Mouse (Mus musculus) mouse embryonic stem cell (cell line): ENCODE data around the gene Atcay.
"Not testable (repeated sequence)": the region's sequence is repeated elsewhere in the genome, so short reads cannot be mapped to it uniquely, and the experiment has no call there.

Experiments
- in situ Hi-C, 2 experiments: fragments of 300-500 bp; cut with MboI; formaldehyde crosslinking; loops; 1 replicate in 1 of 2; 3 replicates in 1 of 2; pipeline ENCODE4 v1.14.3; 2019 to 2020; ENCODE audit warnings: low sequenced_read_pairs in 2 of 2, low pct_unique_long_range_greater_than_20kb in 1 of 2, mixed read lengths in 1 of 2; ENCODE audit not compliant: unreplicated experiment in 1 of 2

The Atcay gene

DNA sequence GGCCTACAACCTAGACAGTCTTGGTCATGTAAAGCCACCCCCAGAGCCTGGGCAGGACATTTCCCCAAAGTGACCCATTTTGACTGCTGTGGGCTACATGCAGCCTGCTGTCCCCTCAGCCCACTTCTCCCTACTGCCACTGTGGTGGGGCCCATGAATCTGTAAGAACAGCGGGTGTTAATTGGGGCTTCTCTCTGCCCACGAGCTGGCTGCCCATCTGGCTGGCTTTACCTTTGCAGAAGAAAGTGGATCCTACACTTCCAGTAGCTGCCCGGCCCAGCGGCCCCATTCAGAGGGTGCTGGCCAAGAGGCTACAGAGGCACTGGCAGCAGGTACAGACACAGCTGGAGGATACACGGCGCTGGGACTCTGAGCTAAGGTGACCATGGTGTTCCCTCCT lies 14.5 kb upstream of the Atcay start:
- in situ Hi-C loops, result no loop called here

DNA sequence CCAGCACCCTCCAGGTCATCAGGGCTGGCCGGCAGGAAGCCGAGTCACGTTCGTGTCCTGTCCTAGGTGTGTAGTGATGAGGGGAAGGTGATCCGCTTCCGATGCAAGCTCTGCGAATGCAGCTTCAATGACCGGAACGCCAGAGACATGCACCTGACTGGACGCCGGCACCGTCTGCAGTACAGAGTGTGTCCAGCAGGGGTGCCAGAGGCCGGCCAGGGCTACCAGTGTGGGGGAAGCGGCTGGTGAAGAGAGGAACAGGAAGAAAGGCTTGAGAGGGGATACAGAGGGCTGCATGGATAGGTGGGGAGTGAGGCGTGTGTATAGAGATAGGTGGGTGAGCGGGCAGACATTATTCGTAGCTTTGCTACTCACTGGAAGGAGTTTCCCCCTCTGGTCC lies 14.0 kb upstream of the Atcay start:
- in situ Hi-C loops, result no loop called here

DNA sequence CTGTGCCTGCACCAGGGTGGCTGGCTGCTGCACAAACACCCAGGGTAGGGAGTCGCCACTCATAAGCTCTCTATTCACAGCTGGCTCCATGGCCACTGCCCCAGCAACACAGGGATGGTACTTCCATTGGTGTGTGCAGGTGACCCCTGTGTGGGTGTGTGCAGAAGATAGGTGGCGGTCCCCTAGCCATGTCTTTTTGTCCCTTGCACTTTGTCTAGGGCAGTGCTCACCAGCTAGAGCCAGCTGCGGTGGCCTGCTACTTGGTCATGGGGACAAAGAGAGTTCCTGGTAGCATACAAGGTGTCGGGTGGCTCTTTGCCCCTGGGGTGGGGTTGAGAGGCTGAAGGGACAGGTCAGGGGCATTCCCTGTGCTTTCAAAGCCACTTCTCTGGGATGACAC lies 13.5 kb upstream of the Atcay start:
- in situ Hi-C loops, result no loop called here

DNA sequence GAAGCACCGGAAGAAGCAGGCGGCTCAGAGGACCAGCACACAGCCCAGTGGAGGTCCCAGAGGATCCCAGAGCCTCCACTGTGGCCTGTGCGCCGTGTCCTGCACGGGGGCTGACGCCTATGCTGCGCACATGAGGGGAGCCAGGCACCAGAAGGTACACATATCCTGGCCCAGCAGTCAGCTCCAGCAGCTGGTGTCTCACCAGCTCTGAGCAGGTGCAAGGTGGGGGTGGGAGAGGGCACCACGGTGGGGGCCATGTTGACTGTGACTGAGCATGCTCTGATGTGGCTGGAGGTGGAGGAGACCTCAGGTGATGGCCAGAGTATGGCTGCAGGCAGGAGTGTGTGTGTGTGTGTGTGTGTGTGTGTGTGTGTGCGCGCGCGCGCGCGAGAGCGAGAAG lies 11.4 kb upstream of the Atcay start:
- in situ Hi-C loops, result no loop called here

DNA sequence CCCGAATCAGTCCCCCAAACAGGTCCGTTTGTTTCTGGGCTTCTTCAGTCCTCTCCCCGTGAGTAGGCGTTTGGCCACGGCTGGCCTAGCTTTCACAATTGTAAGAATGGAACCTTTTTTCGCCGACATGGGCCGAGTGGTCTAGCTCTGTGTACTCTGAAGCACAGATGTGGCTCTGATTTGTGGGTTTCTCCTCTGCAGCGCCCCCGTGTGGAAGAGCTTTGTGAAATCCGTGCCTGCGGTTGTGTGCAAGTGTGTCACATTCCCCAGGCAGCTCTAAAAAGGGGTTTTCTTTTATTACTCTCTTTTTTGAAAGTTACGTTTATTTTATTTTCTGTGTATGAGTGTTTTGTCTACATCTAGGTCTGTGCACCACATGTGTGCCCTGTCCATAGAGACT lies 10.2 kb upstream of the Atcay start:
- in situ Hi-C loops, result no loop called here

DNA sequence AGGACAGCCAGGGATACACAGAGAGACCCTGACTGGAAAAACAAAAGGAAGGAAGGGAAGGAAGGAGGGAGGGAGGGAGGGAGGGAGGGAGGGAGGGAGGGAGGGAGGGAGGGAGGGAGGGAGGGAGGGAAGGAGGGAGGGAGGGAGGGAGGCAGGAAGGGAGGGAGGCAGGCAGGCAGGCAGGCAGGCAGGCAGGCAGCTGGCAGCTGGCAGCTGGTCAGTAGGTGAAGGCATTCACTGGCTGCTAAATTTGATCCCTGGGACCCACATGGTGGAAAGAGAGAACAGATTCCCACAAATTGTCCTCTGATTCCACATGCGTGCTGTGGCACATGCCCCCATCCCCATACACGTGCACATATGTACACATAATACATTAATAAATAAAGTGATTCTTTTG lies 8.0 kb upstream of the Atcay start:
- in situ Hi-C loops, result no loop called here

DNA sequence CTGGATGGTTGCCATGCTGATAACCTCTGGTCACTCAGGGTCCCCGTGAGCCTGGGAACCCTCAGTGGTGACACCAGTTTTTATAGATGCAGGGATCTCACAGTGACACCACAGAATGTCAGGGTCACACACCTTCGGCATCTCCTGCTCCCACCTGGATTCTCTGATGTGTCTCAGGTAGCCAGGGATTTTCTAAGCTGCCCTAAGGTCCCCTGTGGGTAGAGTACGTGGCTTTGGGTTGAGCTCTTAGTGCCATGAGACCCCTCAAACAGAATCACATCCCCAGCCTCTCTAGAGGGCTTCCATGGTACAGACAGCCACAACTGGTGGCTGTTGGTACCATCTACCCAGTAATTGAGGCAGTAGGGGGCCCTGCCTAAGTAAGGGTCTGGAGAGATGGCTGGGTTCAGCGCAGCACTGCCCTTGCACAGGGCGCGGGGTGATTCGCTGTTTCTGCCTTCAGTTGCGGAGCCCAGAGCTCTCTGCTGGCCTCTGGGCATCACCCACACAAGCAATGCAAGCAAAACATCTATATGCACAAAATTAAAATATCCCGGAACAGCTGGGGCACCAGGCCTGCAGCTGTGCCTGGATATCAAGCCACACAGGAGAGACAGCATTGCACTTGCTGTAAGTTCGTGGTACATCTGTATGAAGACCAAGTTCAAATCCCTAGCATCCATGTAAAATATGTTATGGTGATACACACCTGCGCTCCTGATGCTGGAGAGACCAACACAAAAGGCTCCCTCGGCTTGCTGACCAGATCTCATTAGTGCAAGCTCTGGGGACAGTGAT lies 6.0 kb upstream of the Atcay start:
- in situ Hi-C loops, result no loop called here

DNA sequence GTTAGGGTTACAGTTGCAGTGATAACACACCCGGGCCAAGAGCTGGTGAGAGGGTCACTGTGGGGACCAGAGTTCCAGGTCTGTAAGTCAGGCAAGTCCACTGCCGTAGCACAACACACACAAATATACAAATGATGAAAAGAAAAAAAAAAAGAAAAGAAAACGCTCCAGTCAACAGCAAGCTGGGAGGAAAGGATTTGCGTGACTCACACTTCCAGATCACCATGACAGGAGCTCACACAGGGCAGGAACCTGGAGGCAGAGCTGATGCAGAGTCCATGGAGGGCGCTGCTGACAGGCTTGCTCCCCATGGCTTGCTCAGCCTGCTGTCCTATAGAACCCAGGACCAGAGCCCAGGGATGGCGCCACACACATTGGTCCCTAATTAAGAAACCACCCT lies 3.6 kb upstream of the Atcay start:
- in situ Hi-C loops, result no loop called here

DNA sequence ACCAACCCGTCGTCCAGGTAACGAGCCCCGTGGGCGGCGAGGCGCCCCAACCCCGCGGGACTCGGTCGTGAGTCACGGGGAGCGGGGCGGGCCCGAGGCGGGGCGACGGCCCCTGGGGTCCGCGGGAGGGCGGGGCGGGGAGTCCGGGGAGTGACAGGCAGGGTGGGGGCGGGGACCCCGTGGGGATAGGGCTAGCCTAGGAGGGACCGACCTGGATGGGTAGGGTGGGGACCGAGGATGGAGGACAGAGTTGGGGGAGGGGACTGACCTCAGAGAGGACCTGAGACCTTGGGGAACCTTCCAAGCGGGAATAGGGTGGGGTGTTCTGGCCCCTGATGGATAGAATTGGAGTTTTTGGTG lies 2.6 kb upstream of the Atcay start:
- in situ Hi-C loops, result no loop called here

DNA sequence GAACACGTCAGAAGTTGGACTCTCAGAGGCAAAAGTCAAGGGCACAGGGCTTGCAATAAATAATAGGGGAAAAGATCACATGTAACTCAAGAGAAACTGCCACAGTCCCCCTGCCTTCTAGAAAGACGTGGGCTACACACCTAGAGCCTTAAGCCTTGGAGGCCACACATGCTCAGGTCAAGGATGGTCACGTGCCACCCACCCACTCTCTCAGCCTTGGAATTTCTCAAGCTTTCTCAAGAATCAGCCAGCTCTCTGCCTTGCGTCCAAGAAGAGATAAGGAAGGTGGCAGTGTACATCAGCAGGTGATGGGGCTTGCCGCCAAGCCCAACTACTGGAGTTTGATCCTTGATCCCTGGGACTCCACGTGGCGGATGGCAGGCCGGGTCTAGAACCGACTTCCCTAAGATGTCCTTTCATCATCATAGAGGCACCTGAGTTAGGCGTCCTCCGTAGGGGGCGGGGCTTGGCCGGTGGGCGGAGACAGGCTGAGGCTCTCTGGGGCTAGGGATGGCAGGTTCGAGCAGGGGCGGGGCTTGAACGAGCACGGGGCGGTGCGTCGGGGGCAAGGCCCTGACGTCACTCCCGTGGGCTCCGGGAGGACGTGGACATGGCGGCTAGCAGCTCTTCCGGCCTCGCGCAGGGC lies 2.1 kb upstream of the Atcay start, which contains the start of gene Zfr2:
Zfr2 (plus strand) TSS at position 576 of the 646 bp plus-strand sequence.
- in situ Hi-C loops, result no loop called here

DNA sequence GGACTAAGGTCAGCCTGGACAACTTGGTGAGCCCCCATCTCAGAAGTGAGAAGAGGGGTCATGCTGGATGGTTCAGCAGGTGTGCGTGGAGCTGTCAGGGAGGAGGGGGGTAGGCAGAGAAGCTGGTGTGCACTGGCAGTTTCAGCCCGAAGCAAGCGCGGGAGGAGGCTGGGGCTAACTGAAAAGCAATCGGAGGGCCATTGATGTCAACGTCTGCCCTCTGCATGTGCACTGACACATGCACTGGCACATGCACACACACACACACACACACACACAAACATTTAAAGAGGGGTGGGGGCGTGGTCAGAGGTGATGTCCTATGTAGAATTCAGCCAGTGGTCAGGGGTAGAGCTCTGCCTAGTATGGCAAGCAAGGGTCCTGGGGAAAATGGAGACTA lies 803 bp upstream of the Atcay start:
- in situ Hi-C loops, result no loop called here

DNA sequence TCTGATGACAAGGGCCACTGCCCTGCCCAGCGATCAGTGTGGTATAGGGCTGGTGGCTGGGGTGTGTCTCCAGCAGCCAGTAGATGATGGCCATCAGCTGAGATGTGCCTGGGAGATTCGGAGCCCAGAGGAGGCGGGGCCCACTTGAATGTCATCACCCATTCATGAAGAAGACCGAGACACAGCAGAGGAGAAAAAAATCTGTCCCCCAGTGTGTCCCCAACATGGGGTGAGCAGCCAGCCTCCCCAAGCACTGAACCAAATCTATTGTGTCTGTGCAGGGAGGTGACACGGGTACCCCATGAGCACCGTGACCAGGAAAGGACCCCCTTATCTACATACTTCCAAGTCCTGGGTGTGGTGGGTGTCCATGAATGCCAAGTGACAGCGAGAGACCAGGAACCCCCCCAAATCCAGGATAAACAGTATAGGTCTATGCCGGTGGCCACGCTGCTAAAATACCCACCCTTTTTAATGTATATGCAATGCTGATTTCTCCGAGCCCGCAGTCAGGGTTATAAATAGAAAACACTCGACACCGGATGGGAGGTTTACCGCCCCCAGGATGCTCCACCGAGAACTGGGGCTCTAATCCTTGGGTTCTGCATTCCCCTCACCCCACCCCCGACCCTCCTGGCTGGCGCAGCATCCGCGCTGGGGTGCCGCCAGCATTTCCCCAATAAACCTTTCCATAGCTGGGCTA lies 747 bp downstream of the Atcay start:
- in situ Hi-C loops, result no loop called here

DNA sequence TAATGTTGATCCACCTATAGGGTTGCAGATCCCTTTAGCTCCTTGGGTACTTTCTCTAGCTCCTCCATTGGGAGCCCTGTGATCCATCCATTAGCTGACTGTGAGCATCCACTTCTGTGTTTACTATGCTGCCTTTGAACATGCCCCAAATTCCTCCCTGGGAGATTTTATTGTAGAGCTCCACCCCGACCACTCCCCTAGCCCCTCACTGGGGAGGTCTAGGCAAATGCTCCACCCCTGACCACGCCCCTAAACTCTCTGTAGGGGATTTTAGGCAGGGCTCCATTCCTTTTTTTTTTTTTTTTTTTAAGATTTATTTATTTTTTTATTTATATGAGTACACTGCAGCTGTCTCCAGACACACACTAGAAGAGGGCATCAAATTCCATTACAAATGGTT lies 6.9 kb downstream of the Atcay start:
- in situ Hi-C loops, result not testable (repeated sequence)

DNA sequence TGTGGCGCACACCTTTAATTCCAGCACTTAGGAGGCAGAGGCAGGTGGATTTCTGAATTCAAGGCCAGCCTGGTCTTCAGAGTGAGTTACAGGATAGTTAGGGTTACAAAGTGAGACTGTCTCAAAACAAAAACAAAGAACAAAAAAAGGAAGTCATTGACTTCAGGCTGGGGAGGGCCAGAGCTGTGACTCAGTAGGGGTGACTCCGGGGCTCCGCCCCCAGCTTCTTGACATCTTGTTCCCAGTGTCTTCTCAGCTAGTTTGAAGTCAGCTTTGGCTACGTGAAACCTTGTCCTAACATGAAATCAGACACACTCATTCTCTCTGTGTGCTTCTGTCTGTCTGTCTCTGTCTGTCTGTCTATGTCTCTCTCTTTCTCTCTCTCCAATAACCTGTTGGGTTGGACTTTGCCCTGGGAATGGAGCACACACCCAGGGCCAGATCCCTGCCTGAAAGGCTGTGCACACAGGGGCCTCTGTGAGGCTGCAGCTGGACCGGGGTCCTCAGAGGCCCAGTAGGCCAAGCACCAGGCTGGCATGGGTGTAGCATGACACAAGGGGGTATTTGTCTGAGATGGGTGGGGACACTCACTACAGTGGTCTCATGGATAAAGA lies 9.1 kb downstream of the Atcay start:
- in situ Hi-C loops, result no loop called here

DNA sequence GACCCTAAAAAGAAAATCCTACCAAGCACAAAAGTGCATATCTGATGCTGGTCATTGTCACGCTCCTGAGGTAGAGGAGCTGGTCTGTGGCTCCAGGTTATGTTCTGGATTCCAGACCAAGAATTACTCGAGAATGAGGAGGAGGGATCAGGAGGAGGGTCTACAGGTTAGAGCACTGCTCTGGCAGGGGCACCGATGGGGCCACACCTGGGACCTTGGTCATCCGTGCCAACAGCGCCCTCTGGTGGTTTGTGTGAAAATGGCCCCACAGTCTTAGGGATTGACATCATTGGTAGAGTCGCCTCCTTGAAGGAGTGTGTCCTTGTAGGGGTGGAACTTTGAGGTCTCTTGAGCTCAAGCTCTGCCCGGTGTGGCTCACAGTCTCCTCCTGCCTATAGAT lies 12.7 kb downstream of the Atcay start:
- in situ Hi-C loops, result no loop called here

DNA sequence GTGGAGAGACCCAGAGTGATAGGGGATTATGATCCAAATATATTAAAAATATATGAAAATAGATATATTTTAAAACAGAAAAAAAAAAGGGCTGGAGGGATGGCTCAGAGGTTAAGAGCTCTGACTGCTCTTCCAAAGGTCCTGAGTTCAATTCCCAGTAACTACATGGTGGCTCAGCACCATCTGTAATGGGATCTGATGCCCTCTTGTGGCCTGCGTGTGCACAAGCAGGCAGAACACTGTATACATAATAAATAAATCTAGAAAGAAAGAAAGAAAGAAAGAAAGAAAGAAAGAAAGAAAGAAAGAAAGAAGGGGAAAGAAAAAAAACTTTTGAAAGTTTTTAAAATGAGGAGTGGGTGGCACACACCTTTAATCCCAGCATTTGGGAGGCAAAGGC lies 13.4 kb downstream of the Atcay start:
- in situ Hi-C loops, result not testable (repeated sequence)

DNA sequence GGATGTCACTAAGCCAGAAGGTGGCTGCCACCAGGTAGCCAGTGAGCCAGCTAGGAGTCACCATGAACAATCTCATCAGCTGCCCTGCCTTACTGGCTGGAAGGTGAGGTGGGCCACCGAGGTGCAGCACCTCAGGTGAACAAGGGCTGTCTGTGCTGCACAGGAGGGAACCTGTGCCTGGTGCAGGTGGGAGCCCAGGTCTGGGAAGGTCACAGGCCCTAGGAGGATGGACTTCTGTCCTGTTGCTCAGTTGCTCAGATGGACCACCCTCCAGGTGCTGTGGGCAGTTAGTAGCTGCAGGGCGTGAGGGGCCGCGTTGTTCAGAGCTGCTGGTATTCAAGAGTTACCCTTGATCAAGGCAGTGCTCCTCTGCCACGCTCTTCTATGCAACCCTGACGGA lies 13.8 kb downstream of the Atcay start:
- in situ Hi-C loops, result no loop called here

DNA sequence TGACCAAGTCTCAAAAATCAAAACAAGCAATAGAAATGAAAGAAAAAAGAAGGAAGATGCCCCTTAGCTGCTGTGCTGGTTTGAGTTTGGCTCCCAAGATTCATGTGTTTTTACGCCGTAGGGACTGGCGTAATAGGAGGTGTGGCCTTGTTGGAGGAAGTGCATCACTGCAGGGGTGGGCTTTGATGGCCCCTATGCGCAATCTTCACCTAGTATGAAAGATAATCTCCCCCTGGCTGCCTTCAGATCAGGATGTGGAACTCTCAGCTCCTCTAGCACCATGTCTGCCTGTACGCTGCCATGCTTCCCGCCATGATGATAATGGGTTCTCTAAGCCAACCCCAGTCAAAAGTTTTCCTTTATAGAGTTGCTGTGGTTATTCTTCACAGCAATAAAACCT lies 14.4 kb downstream of the Atcay start:
- in situ Hi-C loops, result no loop called here

DNA sequence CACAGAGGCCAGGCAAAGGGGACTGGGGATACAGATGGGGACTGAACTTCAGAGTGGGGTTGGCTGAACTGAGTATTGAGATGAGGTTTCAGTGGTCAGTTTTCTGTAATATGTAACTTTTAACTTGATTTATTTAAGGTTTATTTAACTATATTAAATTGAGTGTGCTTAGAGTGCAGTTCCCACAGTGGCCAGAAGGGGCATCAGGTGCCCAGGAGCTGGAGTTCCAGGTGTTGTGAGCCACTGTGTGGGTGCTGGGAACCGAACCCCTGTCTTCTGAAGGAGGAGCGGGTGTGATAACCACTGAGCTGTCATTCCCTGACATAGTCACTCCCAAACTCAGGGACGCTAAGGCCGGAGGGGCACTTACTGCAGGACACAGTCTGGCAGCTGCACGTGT lies 20.5 kb downstream of the Atcay start:
- in situ Hi-C loops, result no loop called here
